Mouse (Mus musculus): Measurements from ENCODE around the gene Atp2a3.

DNA sequence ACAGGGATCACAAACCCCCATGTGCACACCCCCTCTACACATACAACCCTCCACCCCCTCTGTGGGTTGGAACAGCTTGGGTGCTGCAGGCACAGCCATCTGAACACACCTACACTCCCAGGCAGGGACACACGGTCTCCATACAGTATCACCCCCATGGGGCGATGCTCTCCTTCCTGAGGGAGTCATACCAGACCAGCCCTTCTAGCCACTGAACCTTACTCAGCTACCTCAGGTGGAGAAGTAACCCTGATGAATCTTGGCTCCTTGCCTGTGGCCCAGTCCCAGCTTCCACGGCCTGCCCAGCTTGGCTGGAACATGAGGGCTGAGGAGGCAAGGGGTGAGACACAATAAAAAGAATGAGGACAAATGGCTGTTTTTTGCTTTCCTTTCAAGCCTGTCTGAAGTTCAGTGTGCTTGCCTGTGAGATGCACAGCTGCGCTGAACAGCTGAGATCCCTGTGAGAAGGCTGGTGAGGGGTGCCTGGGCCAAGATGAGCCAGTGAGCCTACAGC lies 53.9 kb downstream of the Atp2a3 start:
- TF ChIP-seq POLR2A (IDR thresholded peaks at IDR 0.05; ENCODE audit: borderline replicate concordance, control insufficient read depth, low read depth, low read length), result no peak
- no peak for TF ChIP-seq CTCF (IDR thresholded peaks at IDR 0.05; ENCODE audit: control insufficient read depth, insufficient read depth, low read length)
